Mouse (Mus musculus) neural tube, embryonic 11.5 days (tissue): ENCODE data around the gene Tmc4. TPM values are rescaled to one million over a fixed set of nuclear protein-coding genes. Genes with fewer than 3 reads are reported as not detected.
"Not testable (repeated sequence)": the region's sequence is repeated elsewhere in the genome, so short reads cannot be mapped to it uniquely, and the experiment has no call there.

Source experiments
- ATAC-seq: fragments of 200-750 bp; cut with Nextera tagmentation; 2 replicates; pipeline ENCODE4 v1.8.0; 2017; ENCODE audit warnings: moderate number of reproducible peaks, mild to moderate bottlenecking, moderate TSS enrichment, moderate library complexity; ENCODE audit not compliant: insufficient read depth, low FRiP score, low TSS enrichment
- DNase-seq: peaks from one replicate; pipeline ENCODE4 v3.0.0-alpha.2; 2015; ENCODE audit warnings: low spot score
- H3K27ac ChIP-seq: fragments of 300-500 bp; sonication (generic); 2 replicates; pipeline ENCODE4 v1.5.1; 2014; ENCODE audit warnings: low read depth, mild to moderate bottlenecking, low read length
- H3K27me3 ChIP-seq: fragments of 300-500 bp; sonication (generic); 2 replicates; pipeline ENCODE4 v1.6.1; 2014; ENCODE audit warnings: mild to moderate bottlenecking, low read length, mixed read lengths; ENCODE audit not compliant: control insufficient read depth, insufficient read depth
- H3K36me3 ChIP-seq: fragments of 300-500 bp; sonication (generic); 2 replicates; pipeline ENCODE4 v1.6.1; 2014; ENCODE audit warnings: mild to moderate bottlenecking, low read length, moderate library complexity, mixed read lengths; ENCODE audit not compliant: control insufficient read depth, insufficient read depth
- H3K4me1 ChIP-seq: fragments of 300-500 bp; sonication (generic); 2 replicates; pipeline ENCODE4 v1.6.1; 2014; ENCODE audit warnings: low read length, mixed read lengths; ENCODE audit not compliant: control insufficient read depth, insufficient read depth
- H3K4me2 ChIP-seq: fragments of 300-500 bp; sonication (generic); 2 replicates; pipeline ENCODE4 v1.6.1; 2014; ENCODE audit warnings: low read depth, mild to moderate bottlenecking, moderate library complexity
- H3K4me3 ChIP-seq: fragments of 300-500 bp; sonication (generic); 2 replicates; pipeline ENCODE4 v1.5.1; 2014; ENCODE audit warnings: low read depth, low read length
- H3K9ac ChIP-seq: fragments of 300-500 bp; sonication (generic); 2 replicates; pipeline ENCODE4 v1.6.1; 2014; ENCODE audit warnings: mild to moderate bottlenecking, low read length
- H3K9me3 ChIP-seq: fragments of 300-500 bp; sonication (generic); 2 replicates; pipeline ENCODE4 v1.6.1; 2016; ENCODE audit warnings: low read length; ENCODE audit not compliant: control insufficient read depth
- WGBS: fragments of 180-500 bp; shearing (Covaris S2); extraction: QIAGEN DNeasy Blood & Tissue Kit; methylation state at CpG from one replicate; pipeline ENCODE4 v1.1.7; 2014; 5-methylcytosine and 5-hydroxymethylcytosine counted together
- polyA plus RNA-seq: library from polyadenylated mRNA; unstranded; fragments of >200 nt; fragmentation: Nextera tagmentation; extraction: Ambion mirVana; gene quantifications from 2 replicates; pipeline ENCODE4 v1.2.1, GENCODE M21; 2014

The Tmc4 gene
- polyA plus RNA-seq, 1 experiment from 2014 or later: 3.3 TPM

DNA sequence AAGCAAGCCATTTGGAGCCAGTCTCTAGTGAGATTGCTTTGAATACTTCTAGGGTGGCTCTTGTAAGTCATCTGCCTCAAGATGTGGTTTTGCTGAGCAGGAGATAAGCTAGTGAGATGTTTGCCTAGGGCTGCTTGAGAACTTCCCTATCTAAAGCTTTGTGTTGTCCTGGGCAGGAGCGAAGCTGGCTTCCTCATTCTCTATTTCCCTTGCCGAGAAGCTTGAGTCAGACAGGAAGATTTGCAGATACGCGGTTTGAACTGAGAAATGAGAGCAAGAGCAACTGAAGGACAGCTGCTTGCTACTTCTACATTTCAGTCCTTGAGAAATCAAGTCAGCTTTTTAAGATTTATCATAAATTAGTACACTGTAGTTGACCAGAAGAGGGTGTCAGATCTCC, 29.7 kb upstream of the Tmc4 start:
- H3K9me3 ChIP-seq: no peaks in the 10 kb centered on the region
- H3K4me1 ChIP-seq: peaks cover 5% of the 10 kb centered on the region
- no peak overlapping the region for H3K9ac ChIP-seq
- ATAC-seq (no peak), DNase-seq (no peak)
- H3K4me3 ChIP-seq: no peak overlapping the region
- H3K4me2 ChIP-seq: no peak overlapping the region
- peaks cover 3% of the 10 kb centered on the region; the same call in 1 of the 2 replicates for H3K36me3 ChIP-seq
- WGBS: 69% methylated on average over 4 of the region's 4 CpGs
- no peak overlapping the region for H3K27ac ChIP-seq
- no peaks in the 10 kb centered on the region for H3K27me3 ChIP-seq

DNA sequence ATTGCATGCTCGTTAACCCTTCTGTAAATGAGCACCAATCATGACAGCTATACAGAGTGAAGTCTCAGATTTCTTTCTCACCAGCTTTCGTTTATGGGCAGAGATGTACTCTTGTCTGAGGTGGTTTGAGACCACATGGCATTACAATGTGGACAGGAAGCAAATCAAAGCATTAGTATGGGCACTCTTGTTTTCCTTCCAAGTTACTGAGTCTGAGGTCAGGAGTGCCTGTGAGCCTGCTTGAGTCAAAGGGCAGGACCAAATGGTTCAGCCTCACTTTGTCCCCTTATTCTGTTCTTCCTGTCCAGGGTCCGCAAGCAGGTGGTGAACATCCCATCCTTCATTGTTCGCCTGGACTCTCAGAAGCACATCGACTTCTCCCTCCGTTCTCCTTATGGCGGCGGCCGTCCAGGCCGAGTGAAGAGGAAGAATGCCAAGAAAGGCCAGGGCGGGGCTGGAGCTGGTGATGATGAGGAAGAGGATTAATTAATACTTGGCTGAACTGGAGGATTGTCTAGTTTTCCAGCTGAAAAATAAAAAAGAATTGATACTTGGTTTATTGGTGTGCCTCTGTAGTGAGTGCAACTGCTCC, 29.1 kb upstream of the Tmc4 start:
- Histone ChIP-seq H3K4me3 (peak overlapping the region; percentile 92), H3K4me1 (peaks cover 5% of the 10 kb centered on the region), H3K27me3 (no peaks in the 10 kb centered on the region), H3K36me3 (peaks cover 3% of the 10 kb centered on the region; the same call in 1 of the 2 replicates), H3K4me2 (peak overlapping the region; percentile 96), H3K9me3 (no peaks in the 10 kb centered on the region), H3K9ac (peak overlapping the region; percentile 86), H3K27ac (no peak overlapping the region)
- no peak for ATAC-seq
- 63% methylated on average over 11 of the region's 11 CpGs for WGBS
- no peak for DNase-seq

- peak overlapping the region; percentile 92 for H3K4me3 ChIP-seq
- H3K9me3 ChIP-seq: no peaks in the 10 kb centered on the region
- DNase-seq: no peak
- H3K4me2 ChIP-seq: peak overlapping the region; percentile 96
- no peak for ATAC-seq
- WGBS: 38% methylated on average over 6 of the region's 6 CpGs
- no peak overlapping the region for H3K27ac ChIP-seq
- peaks cover 5% of the 10 kb centered on the region for H3K4me1 ChIP-seq
- peaks cover 3% of the 10 kb centered on the region; the same call in 1 of the 2 replicates for H3K36me3 ChIP-seq
- H3K27me3 ChIP-seq: no peaks in the 10 kb centered on the region
- peak overlapping the region; percentile 86 for H3K9ac ChIP-seq
Observed at GRCm38 (mm10) chr7:3705911-3706310, 28.6 kb upstream of the Tmc4 start.

DNA sequence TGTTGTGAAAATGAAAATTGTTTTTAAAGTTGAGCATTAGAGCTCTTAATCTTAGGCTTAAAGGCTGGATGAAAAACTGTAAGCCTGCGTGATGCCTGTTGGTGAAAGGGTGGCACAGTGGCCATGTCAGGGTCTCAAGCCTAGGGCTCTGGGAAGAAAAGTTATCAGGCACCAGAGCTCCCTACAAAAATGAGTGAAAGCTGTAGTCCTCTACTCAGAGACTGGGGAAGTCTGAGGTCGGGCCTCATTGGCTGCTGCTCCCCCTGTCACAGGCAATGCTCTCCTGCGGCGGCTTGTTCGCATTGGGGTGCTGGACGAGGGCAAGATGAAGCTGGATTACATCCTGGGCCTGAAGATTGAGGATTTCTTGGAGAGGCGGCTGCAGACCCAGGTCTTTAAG, 28.1 kb upstream of the Tmc4 start:
- not testable (repeated sequence) for DNase-seq, H3K36me3 ChIP-seq, H3K27ac ChIP-seq, H3K4me1 ChIP-seq, H3K27me3 ChIP-seq, H3K9me3 ChIP-seq, ATAC-seq
- peak overlapping the region; percentile 86 for H3K9ac ChIP-seq
- peak overlapping the region; percentile 96 for H3K4me2 ChIP-seq
- H3K4me3 ChIP-seq: peak overlapping the region; percentile 92
- WGBS: 1% methylated on average over 6 of the region's 7 CpGs

- peaks cover 5% of the 10 kb centered on the region for H3K4me1 ChIP-seq
- peaks cover 5% of the 10 kb centered on the region for H3K36me3 ChIP-seq
- H3K9me3 ChIP-seq: no peaks in the 10 kb centered on the region
- ATAC-seq (peak; percentile 42), DNase-seq (no peak)
- H3K27me3 ChIP-seq: no peaks in the 10 kb centered on the region
- H3K27ac ChIP-seq: peak overlapping the region; percentile 67
- peak overlapping the region; percentile 96 for H3K4me2 ChIP-seq
- H3K9ac ChIP-seq: peak overlapping the region; percentile 86
- under 1% methylated on average over 20 of the region's 20 CpGs for WGBS
- peak overlapping the region; percentile 92 for H3K4me3 ChIP-seq
Observed at GRCm38 (mm10) chr7:3704475-3704874, 27.1 kb upstream of the Tmc4 start.

DNA sequence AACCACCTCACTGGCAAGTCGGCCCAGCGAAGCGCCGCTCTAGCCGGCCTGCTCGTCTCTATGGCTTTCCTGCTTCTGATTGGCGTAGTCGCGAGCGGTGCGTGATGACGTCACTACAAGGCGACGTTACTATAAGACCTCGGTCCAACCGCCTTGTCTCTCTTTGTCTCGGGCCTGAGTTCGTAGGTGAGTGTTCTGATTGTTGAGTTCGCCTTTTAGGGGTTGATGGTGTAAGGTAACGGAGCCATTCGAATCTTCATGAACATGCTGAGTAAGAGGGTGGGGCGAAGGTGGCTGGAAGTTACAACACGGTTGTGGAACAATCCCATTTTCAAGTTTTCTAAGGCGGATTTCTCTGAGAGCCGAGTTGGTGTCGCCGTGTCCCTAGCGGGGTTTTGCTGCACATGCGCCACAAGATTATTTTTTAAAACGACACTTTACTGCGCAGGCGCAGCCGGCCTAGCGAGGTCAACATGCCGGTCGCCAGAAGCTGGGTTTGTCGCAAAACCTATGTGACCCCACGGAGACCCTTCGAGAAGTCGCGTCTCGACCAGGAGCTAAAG, 26.6 kb upstream of the Tmc4 start, which contains the start of gene Rps9:
Gene Rps9, plus strand, starts transcription at position 115 of the 563 bp plus-strand sequence.
- peak within 1 kb of the TSS; percentile 96 for H3K4me2 ChIP-seq
- H3K27me3 ChIP-seq: no peaks in the 10 kb centered on the region
- no peaks in the 10 kb centered on the region for H3K9me3 ChIP-seq
- H3K4me1 ChIP-seq: peaks cover 5% of the 10 kb centered on the region
- ATAC-seq: peak; percentile 95
- peaks cover 7% of the 10 kb centered on the region for H3K36me3 ChIP-seq
- H3K27ac ChIP-seq: peak within 1 kb of the TSS; percentile 67
- peak within 1 kb of the TSS; percentile 86 for H3K9ac ChIP-seq
- peak; percentile 94 for DNase-seq
- 2% methylated on average over 42 of the region's 42 CpGs for WGBS
- peak within 1 kb of the TSS; percentile 92 for H3K4me3 ChIP-seq

GRCm38 (mm10) chr7:3703148-3703878, 26.0 kb upstream of the Tmc4 start:
- H3K9me3 ChIP-seq: no peaks in the 10 kb centered on the region
- H3K4me1 ChIP-seq: peaks cover 5% of the 10 kb centered on the region
- 21% methylated on average over 6 of the region's 6 CpGs for WGBS
- H3K4me3 ChIP-seq: peak overlapping the region; percentile 92
- peaks cover 7% of the 10 kb centered on the region for H3K36me3 ChIP-seq
- H3K27ac ChIP-seq: no peak overlapping the region
- no peak for DNase-seq
- H3K9ac ChIP-seq: peak overlapping the region; percentile 86
- peak; percentile 28 for ATAC-seq
- peak overlapping the region; percentile 44 for H3K4me2 ChIP-seq
- no peaks in the 10 kb centered on the region for H3K27me3 ChIP-seq

GRCm38 (mm10) chr7:3698471-3698870, 21.1 kb upstream of the Tmc4 start:
- H3K4me3 ChIP-seq: no peak overlapping the region
- 94% methylated on average over 6 of the region's 6 CpGs for WGBS
- no peak for ATAC-seq
- H3K27ac ChIP-seq: no peak overlapping the region
- no peak overlapping the region for H3K4me2 ChIP-seq
- peaks cover 4% of the 10 kb centered on the region for H3K36me3 ChIP-seq
- H3K9me3 ChIP-seq: no peaks in the 10 kb centered on the region
- H3K4me1 ChIP-seq: 0 out of 2 replicates have a peak, but pooled peaks cover 6% of the 10 kb centered on the region
- H3K27me3 ChIP-seq: no peaks in the 10 kb centered on the region
- H3K9ac ChIP-seq: no peak overlapping the region
- no peak for DNase-seq
